Mouse (Mus musculus) myocyte (in vitro differentiated cells): ENCODE measurements around the gene Sap30bp.

Experiments used
- E2F4 ChIP-seq: IDR thresholded peaks from one replicate; pipeline ENCODE4 v1.6.1; 2011; ENCODE audit warnings: mild to moderate bottlenecking, control low read depth, moderate library complexity; ENCODE audit not compliant: insufficient read depth
- MAX ChIP-seq: IDR thresholded peaks from one replicate; pipeline ENCODE4 v1.6.1; 2011; ENCODE audit warnings: low read depth, mild to moderate bottlenecking, control low read depth
- MYOD1 ChIP-seq, 3 experiments: IDR thresholded peaks; one replicate each; pipeline ENCODE4 v1.6.1; 2011; ENCODE audit warnings: control low read depth in 2 of 3, low read depth in 2 of 3, mild to moderate bottlenecking in 2 of 3, moderate library complexity in 1 of 3; ENCODE audit not compliant: insufficient read length in 2 of 3, control insufficient read depth in 1 of 3
- MYOG ChIP-seq, 3 experiments: IDR thresholded peaks; one replicate each; pipeline ENCODE4 v1.6.1; 2011; ENCODE audit warnings: control low read depth in 2 of 3, low read depth in 2 of 3, mild to moderate bottlenecking in 2 of 3; ENCODE audit not compliant: insufficient read length in 2 of 3, control insufficient read depth in 1 of 3, insufficient read depth in 1 of 3
- POLR2A ChIP-seq: IDR thresholded peaks from one replicate; pipeline ENCODE4 v1.6.1; 2011; ENCODE audit warnings: low read depth, mild to moderate bottlenecking, control low read depth, moderate library complexity; ENCODE audit not compliant: insufficient read length
- POLR2AphosphoS2 ChIP-seq: IDR thresholded peaks from one replicate; pipeline ENCODE4 v1.6.1; 2011; ENCODE audit warnings: low read depth, control low read depth; ENCODE audit not compliant: insufficient read length
- TCF12 ChIP-seq: IDR thresholded peaks from one replicate; pipeline ENCODE4 v1.6.1; 2011; ENCODE audit warnings: mild to moderate bottlenecking, control low read depth; ENCODE audit not compliant: poor library complexity, insufficient read depth, severe bottlenecking
- USF1 ChIP-seq: IDR thresholded peaks from one replicate; pipeline ENCODE4 v1.6.1; 2011; ENCODE audit warnings: low read depth, mild to moderate bottlenecking, control low read depth, moderate library complexity

- TF ChIP-seq POLR2A (no peak), MYOD1 (IDR thresholded peaks at IDR 0.05; ENCODE audit: control insufficient read depth in 1 of 3, insufficient read length in 2 of 3, low read depth in 2 of 3) (no peak), MAX (no peak), POLR2AphosphoS2 (no peak), USF1 (no peak), E2F4 (no peak), TCF12 (no peak), MYOG (IDR thresholded peaks at IDR 0.05; ENCODE audit: control insufficient read depth in 1 of 3, insufficient read depth in 1 of 3, insufficient read length in 2 of 3, low read depth in 2 of 3) (no peak)
Measured at GRCm38 (mm10) chr11:115948316-115948715, 15.2 kb downstream of the Sap30bp start.
